Mouse (Mus musculus): ENCODE measurements around the gene Aars2. TPM values are rescaled to one million over a fixed set of nuclear protein-coding genes. Genes with fewer than 3 reads are reported as not detected.

Gene Aars2
- polyA plus RNA-seq (2015; fragmentation: Nextera tagmentation; extraction: Ambion mirVana) = 26.3 and 29.8 TPM in 2 replicates

DNA sequence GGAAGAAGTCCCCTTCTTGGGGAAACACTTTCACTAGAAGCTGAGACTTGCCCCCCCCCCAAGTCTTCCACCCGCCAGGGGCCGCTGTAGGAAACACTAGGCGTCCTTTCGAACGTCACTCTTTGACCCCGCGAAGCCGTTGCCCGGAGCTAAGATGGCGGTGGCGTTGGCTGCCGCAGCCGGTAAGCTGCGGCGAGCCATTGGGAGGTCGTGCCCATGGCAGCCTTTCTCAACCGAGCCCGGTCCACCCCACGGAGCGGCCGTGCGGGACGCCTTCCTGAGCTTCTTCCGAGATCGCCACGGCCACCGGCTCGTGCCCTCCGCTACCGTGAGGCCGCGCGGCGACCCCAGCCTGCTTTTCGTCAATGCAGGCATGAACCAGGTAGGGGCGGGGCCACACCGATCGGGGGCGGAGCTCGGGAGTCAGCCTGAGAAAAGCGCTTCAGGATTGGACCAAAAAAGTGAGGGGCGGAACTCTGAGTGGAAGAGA, at the start of gene Aars2:
Gene Aars2, plus strand, starts transcription at position 142 of the 490 bp plus-strand sequence.
- Histone ChIP-seq H3K4me1 (ENCODE audit: insufficient read depth, low read length) (peaks cover 5% of the 10 kb centered on the region; the same call in 1 of the 2 replicates), H3K36me3 (ENCODE audit: insufficient read depth, low read length) (peaks cover 18% of the 10 kb centered on the region), H3K27ac (ENCODE audit: low read length) (peak within 1 kb of the TSS; percentile 84), H3K27me3 (ENCODE audit: insufficient read depth, low read length) (no peaks in the 10 kb centered on the region), H3K4me3 (ENCODE audit: low read length) (peak within 1 kb of the TSS; percentile 86), H3K4me2 (replicated peaks; ENCODE audit: low read depth, low read length) (peak within 1 kb of the TSS; percentile 48), H3K9me3 (ENCODE audit: low read length) (no peaks in the 10 kb centered on the region), H3K9ac (replicated peaks; ENCODE audit: low read length) (peak within 1 kb of the TSS; percentile 90)
- ATAC-seq (ENCODE audit: low FRiP score, low TSS enrichment) = peak; percentile 95
- 0% methylated on average over 42 of the region's 42 CpGs for WGBS

DNA sequence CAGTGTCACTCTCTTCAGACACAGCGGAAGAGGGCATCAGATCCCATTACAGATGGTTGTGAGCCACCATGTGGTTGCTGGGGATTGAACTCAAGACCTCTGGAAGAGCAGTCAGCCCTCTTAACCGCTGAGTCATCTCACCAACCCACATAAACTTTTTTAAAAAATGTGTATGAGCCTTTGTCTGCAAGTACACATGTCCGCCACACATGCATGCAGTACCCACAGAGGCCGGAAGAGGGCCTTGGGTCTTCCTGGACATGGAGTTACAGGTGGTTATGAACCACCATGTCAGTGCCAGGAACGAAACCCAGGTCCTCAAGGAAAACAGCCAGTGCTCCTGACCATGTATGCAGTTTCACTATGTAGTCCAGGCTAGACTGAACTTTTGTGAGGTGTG, 49.2 kb upstream of the Aars2 start:
- WGBS = 91% methylated on average over 5 of the region's 5 CpGs
- no peak overlapping the region for H3K4me2 ChIP-seq (replicated peaks; ENCODE audit: low read depth, low read length)
- H3K36me3 ChIP-seq (ENCODE audit: insufficient read depth, low read length) = no peaks in the 10 kb centered on the region
- no peak overlapping the region for H3K27ac ChIP-seq (ENCODE audit: low read length)
- no peaks in the 10 kb centered on the region for H3K27me3 ChIP-seq (ENCODE audit: insufficient read depth, low read length)
- ATAC-seq (ENCODE audit: low FRiP score, low TSS enrichment) = no peak
- H3K4me3 ChIP-seq (ENCODE audit: low read length) = no peak overlapping the region
- H3K9me3 ChIP-seq (ENCODE audit: low read length) = no peaks in the 10 kb centered on the region
- H3K9ac ChIP-seq (replicated peaks; ENCODE audit: low read length) = no peak overlapping the region
- no peaks in the 10 kb centered on the region for H3K4me1 ChIP-seq (ENCODE audit: insufficient read depth, low read length)

DNA sequence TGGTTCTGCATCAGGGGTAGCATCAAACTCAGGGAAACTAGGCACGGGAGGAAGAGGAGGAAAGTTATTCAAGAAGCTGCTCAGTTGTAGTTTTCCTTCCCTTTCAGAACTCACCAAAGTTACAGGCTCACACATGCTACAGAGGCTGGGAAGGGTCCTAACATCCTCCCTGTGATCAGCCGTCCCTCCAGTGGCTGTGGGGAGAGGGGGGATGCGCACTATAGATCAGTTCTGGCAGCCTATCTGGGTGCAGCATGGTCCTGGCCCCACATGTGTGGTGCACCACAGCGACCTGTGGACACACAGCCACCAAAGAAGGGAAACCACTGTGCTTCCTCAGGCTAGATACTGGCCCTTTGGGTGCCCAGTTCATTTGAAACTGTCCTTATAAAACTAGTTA, 48.1 kb upstream of the Aars2 start:
- ATAC-seq (ENCODE audit: low FRiP score, low TSS enrichment) = no peak
- no peaks in the 10 kb centered on the region for H3K36me3 ChIP-seq (ENCODE audit: insufficient read depth, low read length)
- H3K27me3 ChIP-seq (ENCODE audit: insufficient read depth, low read length) = no peaks in the 10 kb centered on the region
- H3K4me1 ChIP-seq (ENCODE audit: insufficient read depth, low read length) = no peaks in the 10 kb centered on the region
- H3K4me3 ChIP-seq (ENCODE audit: low read length) = no peak overlapping the region
- H3K9ac ChIP-seq (replicated peaks; ENCODE audit: low read length) = no peak overlapping the region
- no peak overlapping the region for H3K4me2 ChIP-seq (replicated peaks; ENCODE audit: low read depth, low read length)
- no peak overlapping the region for H3K27ac ChIP-seq (ENCODE audit: low read length)
- WGBS = 87% methylated on average over 4 of the region's 4 CpGs
- H3K9me3 ChIP-seq (ENCODE audit: low read length) = no peaks in the 10 kb centered on the region

DNA sequence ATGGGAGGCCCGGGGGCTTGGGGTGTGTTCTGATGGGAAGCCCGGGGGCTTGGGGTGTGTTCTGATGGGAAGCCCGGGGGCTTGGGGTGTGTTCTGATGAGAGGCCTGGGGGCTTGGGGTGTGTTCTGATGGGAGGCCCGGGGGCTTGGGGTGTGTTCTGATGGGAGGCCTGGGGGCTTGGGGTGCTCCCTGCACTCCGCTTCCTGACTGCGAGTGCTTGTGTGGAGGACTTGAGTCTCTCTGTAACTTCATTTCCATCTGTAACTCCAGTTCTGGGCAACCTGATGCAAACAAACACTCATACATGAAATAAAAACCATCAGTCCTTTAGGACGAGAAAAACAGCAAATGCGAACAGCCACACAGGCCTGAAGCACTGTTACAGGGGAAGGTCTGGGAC, 47.6 kb upstream of the Aars2 start:
- Histone ChIP-seq H3K36me3 (ENCODE audit: insufficient read depth, low read length) (no peaks in the 10 kb centered on the region), H3K9me3 (ENCODE audit: low read length) (no peaks in the 10 kb centered on the region), H3K4me1 (ENCODE audit: insufficient read depth, low read length) (no peaks in the 10 kb centered on the region), H3K4me3 (ENCODE audit: low read length) (no peak overlapping the region), H3K27ac (ENCODE audit: low read length) (no peak overlapping the region), H3K4me2 (replicated peaks; ENCODE audit: low read depth, low read length) (no peak overlapping the region), H3K27me3 (ENCODE audit: insufficient read depth, low read length) (no peaks in the 10 kb centered on the region), H3K9ac (replicated peaks; ENCODE audit: low read length) (no peak overlapping the region)
- no peak for ATAC-seq (ENCODE audit: low FRiP score, low TSS enrichment)
- WGBS = 87% methylated on average over 8 of the region's 8 CpGs

DNA sequence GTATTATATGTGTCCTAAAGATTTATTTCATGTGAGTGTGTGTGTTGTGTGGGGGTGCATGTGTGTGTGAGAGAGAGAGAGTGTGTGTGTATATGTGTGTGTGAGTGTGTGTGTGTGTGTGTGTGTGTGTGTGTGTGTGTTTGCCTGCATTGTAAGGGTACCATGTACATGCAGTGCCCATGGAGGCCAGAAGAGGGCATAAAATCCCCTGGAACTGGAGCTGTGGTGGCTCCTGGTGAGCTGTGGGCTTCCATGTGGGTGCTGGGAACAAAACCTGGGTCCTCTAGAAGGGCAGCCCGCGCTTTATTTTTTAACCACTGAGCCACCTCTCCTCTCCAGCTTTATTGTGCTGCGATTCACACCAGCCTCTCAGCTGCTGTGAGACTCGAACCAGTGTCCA, 44.1 kb upstream of the Aars2 start:
- H3K9ac ChIP-seq (replicated peaks; ENCODE audit: low read length) = no peak overlapping the region
- peaks cover 4% of the 10 kb centered on the region; the same call in 1 of the 2 replicates for H3K9me3 ChIP-seq (ENCODE audit: low read length)
- 91% methylated on average over 4 of the region's 4 CpGs for WGBS
- no peaks in the 10 kb centered on the region for H3K4me1 ChIP-seq (ENCODE audit: insufficient read depth, low read length)
- ATAC-seq (ENCODE audit: low FRiP score, low TSS enrichment) = no peak
- no peaks in the 10 kb centered on the region for H3K36me3 ChIP-seq (ENCODE audit: insufficient read depth, low read length)
- no peaks in the 10 kb centered on the region for H3K27me3 ChIP-seq (ENCODE audit: insufficient read depth, low read length)
- H3K4me2 ChIP-seq (replicated peaks; ENCODE audit: low read depth, low read length) = no peak overlapping the region
- no peak overlapping the region for H3K27ac ChIP-seq (ENCODE audit: low read length)
- no peak overlapping the region for H3K4me3 ChIP-seq (ENCODE audit: low read length)

DNA sequence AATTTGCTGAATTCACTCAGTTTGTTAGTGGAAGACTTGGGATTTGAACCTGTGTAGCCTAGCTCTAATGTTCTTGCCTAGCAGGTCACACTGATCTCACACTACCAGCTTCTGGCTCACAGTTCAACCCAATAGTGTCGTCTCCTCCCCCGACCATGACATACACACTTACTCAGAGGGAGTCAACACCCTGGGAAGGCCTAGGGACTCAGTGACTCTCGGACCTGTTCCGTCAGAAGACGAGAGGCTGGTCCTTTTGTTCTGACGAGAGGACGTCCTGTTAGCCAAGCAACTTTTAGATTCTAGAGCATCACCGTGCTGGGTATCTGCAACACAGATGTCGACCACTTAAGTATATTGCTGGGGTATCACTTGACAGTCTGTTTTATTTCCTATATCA, 42.4 kb upstream of the Aars2 start:
- H3K4me1 ChIP-seq (ENCODE audit: insufficient read depth, low read length) = no peaks in the 10 kb centered on the region
- H3K36me3 ChIP-seq (ENCODE audit: insufficient read depth, low read length) = no peaks in the 10 kb centered on the region
- 84% methylated on average over 9 of the region's 9 CpGs for WGBS
- H3K27me3 ChIP-seq (ENCODE audit: insufficient read depth, low read length) = no peaks in the 10 kb centered on the region
- H3K27ac ChIP-seq (ENCODE audit: low read length) = no peak overlapping the region
- no peak overlapping the region for H3K9ac ChIP-seq (replicated peaks; ENCODE audit: low read length)
- no peak overlapping the region for H3K4me2 ChIP-seq (replicated peaks; ENCODE audit: low read depth, low read length)
- peaks cover 6% of the 10 kb centered on the region; the same call in 1 of the 2 replicates for H3K9me3 ChIP-seq (ENCODE audit: low read length)
- no peak overlapping the region for H3K4me3 ChIP-seq (ENCODE audit: low read length)
- ATAC-seq (ENCODE audit: low FRiP score, low TSS enrichment) = no peak

DNA sequence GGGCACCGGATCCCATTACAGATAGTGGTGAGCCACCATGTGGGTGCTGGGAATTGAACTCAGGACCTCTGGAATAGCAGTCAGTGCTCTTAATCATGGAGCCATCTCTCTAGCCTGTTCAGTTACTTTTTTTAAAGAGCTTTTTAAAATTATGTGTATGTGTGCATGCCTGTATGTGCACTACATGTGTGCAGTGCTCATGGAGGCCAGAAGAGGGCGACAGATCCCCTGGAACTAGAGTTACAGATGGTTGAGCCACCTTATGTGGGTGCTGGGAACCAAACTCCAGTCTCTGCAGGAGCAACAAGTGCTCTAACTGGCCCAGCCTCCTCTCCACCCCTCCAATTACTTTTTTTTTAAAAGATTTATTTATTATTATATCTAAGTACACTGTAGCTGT, 39.9 kb upstream of the Aars2 start:
- no peak overlapping the region for H3K9ac ChIP-seq (replicated peaks; ENCODE audit: low read length)
- no peaks in the 10 kb centered on the region for H3K36me3 ChIP-seq (ENCODE audit: insufficient read depth, low read length)
- no peak overlapping the region for H3K27ac ChIP-seq (ENCODE audit: low read length)
- H3K4me3 ChIP-seq (ENCODE audit: low read length) = no peak overlapping the region
- no peaks in the 10 kb centered on the region for H3K4me1 ChIP-seq (ENCODE audit: insufficient read depth, low read length)
- no peaks in the 10 kb centered on the region for H3K27me3 ChIP-seq (ENCODE audit: insufficient read depth, low read length)
- WGBS = 71% methylated on average over 2 of the region's 2 CpGs
- ATAC-seq (ENCODE audit: low FRiP score, low TSS enrichment) = no peak
- no peak overlapping the region for H3K4me2 ChIP-seq (replicated peaks; ENCODE audit: low read depth, low read length)
- H3K9me3 ChIP-seq (ENCODE audit: low read length) = peaks cover 6% of the 10 kb centered on the region; the same call in 1 of the 2 replicates

DNA sequence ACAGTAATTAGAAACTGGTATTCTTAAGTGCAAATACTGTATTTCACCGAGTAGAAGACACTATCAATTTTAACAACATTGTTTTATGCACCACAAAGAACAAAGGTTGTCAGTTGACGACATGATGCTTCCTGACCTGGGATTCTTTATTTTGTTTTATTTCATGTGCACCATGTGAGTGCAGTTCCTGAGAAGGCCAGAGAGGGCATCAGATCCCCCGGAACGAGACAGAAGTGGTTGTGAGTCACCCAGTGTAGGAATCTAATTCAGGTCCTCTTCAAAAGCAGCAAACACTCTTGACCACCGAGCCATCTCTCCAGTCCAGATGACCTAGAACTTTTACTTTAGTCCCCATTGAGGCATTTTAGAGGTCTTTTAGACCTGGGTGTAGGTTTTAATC, 38.3 kb upstream of the Aars2 start:
- no peak overlapping the region for H3K27ac ChIP-seq (ENCODE audit: low read length)
- no peak overlapping the region for H3K9ac ChIP-seq (replicated peaks; ENCODE audit: low read length)
- H3K36me3 ChIP-seq (ENCODE audit: insufficient read depth, low read length) = no peaks in the 10 kb centered on the region
- H3K4me2 ChIP-seq (replicated peaks; ENCODE audit: low read depth, low read length) = no peak overlapping the region
- H3K4me3 ChIP-seq (ENCODE audit: low read length) = no peak overlapping the region
- WGBS = 86% methylated on average over 5 of the region's 5 CpGs
- H3K27me3 ChIP-seq (ENCODE audit: insufficient read depth, low read length) = no peaks in the 10 kb centered on the region
- ATAC-seq (ENCODE audit: low FRiP score, low TSS enrichment) = no peak
- no peaks in the 10 kb centered on the region for H3K4me1 ChIP-seq (ENCODE audit: insufficient read depth, low read length)
- peaks cover 6% of the 10 kb centered on the region; the same call in 1 of the 2 replicates for H3K9me3 ChIP-seq (ENCODE audit: low read length)

DNA sequence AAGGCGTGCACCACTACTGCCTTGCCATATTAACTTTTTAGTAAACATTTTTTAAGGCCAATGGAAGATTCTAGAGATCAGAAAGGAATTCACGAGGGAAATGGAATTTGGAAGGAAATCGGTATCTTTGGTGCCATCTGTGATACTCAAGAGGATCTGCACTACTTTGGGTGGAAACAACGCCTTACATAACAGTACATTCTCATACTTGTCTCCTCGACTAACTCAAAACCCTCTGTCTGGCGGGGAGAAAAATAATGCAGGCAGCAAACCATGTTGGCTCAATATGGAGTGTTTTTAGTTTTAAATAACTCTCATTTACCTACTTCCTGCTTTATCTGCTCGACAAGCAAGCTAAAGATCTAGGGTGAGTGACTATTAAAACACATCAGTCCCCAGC, 35.9 kb upstream of the Aars2 start:
- no peak overlapping the region for H3K4me2 ChIP-seq (replicated peaks; ENCODE audit: low read depth, low read length)
- H3K4me1 ChIP-seq (ENCODE audit: insufficient read depth, low read length) = no peaks in the 10 kb centered on the region
- WGBS = 83% methylated on average over 7 of the region's 7 CpGs
- H3K27me3 ChIP-seq (ENCODE audit: insufficient read depth, low read length) = peaks cover 6% of the 10 kb centered on the region; the same call in 1 of the 2 replicates
- ATAC-seq (ENCODE audit: low FRiP score, low TSS enrichment) = no peak
- no peak overlapping the region for H3K9ac ChIP-seq (replicated peaks; ENCODE audit: low read length)
- no peak overlapping the region for H3K27ac ChIP-seq (ENCODE audit: low read length)
- H3K36me3 ChIP-seq (ENCODE audit: insufficient read depth, low read length) = no peaks in the 10 kb centered on the region
- no peak overlapping the region for H3K4me3 ChIP-seq (ENCODE audit: low read length)
- peaks cover 6% of the 10 kb centered on the region; the same call in 1 of the 2 replicates for H3K9me3 ChIP-seq (ENCODE audit: low read length)

DNA sequence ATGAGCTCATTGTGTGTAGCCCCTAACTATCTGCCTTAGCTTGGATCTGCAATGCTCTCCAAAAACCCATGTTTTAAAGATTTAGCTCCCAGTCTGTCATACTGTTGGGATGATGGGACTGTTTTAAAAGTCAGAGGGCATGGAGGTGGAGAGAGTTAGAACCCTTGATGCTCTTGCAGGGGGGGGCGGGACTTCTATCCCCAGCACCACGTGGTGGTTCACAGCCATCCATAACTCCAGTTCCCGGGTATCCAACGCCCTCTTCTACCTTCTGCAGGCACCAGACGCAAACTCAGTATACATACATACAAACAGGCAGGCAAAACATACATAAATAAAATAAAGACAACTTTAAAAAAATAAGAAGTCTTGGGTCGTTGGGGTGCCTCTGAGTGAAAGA, 33.0 kb upstream of the Aars2 start:
- Histone ChIP-seq H3K4me3 (ENCODE audit: low read length) (no peak overlapping the region), H3K27me3 (ENCODE audit: insufficient read depth, low read length) (peaks cover 10% of the 10 kb centered on the region), H3K36me3 (ENCODE audit: insufficient read depth, low read length) (no peaks in the 10 kb centered on the region), H3K4me1 (ENCODE audit: insufficient read depth, low read length) (no peaks in the 10 kb centered on the region), H3K4me2 (replicated peaks; ENCODE audit: low read depth, low read length) (no peak overlapping the region), H3K27ac (ENCODE audit: low read length) (no peak overlapping the region), H3K9me3 (ENCODE audit: low read length) (no peaks in the 10 kb centered on the region), H3K9ac (replicated peaks; ENCODE audit: low read length) (no peak overlapping the region)
- 75% methylated on average over 6 of the region's 6 CpGs for WGBS
- no peak for ATAC-seq (ENCODE audit: low FRiP score, low TSS enrichment)
